ENCODE assay signal across 10 mouse cellular contexts in the genomic region with DNA sequence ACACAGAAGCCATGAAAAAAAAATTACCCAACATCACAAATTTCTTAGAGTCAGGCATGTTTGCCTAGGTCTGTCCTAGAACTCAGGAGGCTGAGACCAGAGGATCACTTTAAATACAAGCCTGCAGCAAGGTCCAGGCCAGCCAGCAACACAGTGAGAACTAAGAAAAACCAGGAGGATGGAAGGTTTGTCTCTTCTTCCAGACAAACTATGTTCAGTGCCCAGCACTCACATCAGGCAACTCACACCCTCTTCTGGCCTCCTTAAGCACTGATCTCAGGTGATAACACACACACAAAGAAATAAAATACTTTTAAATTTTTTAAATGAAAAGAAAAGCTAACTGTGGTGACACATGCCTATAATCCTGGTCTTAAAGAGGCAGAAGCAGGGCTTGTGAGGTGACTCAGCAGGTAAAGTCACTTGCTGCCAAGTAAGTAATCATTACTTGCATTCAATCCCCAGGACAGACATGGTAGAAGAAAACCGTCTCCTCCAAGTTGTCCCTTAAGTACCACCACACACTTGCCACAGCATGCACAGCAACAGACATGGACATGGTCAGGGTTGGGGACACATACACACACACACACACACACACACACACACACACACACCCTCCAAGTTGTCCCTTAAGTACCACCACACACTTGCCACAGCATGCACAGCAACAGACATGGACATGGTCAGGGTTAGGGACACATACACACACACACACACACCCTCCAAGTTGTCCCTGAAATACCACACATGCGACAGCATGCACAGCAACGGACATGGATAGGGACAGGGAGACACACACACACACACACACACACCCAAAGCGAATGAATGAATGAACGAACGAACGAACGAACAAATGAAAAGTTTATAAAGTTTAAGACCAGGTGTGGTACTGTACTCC. TPM values are rescaled to one million over a fixed set of nuclear protein-coding genes. Genes with fewer than 3 reads are reported as not detected.
DNase-seq lines count a peak whose midpoint lies in the region; ATAC-seq and TF ChIP-seq lines count a peak whose summit lies in the region.
"Had no signal": no experiment of that assay in that cellular context is flagged by ENCODE, and none has a peak within 500 bp of the region (broad histone marks: within the 10 kb centered on the region; RNA-seq: fewer than 3 reads in every experiment).

No protein-coding gene starts in this region.

- 0 out of 2 replicates have a peak overlapping the region, but pooled peaks have one; percentile 24 for H3K27ac ChIP-seq in heart, embryonic 13.5 days (replicated peaks)
- no peak overlapping the region for H3K27ac ChIP-seq in heart, adult 2 months
- peak overlapping the region; percentile 16 for H3K27ac ChIP-seq in liver, embryonic 16.5 days (ENCODE audit: low read length)
- H3K27ac ChIP-seq in lung, postnatal 0 days (ENCODE audit: low read length): no peak overlapping the region

- no peaks in the 10 kb centered on the region for H3K36me3 ChIP-seq in heart, embryonic 13.5 days
- H3K36me3 ChIP-seq in heart, adult 2 months (ENCODE audit: control insufficient read depth, insufficient read depth, low read length): no peaks in the 10 kb centered on the region; the same call in 1 of the 2 replicates
- H3K36me3 ChIP-seq in liver, embryonic 16.5 days (ENCODE audit: control insufficient read depth, insufficient read depth): peaks cover 5% of the 10 kb centered on the region; the same call in 1 of the 2 replicates
- 0 out of 2 replicates have a peak, but pooled peaks cover 4% of the 10 kb centered on the region for H3K36me3 ChIP-seq in lung, postnatal 0 days (ENCODE audit: insufficient read depth, low read length)

- no peak overlapping the region for H3K4me2 ChIP-seq in heart, embryonic 13.5 days
- H3K4me2 ChIP-seq in liver, embryonic 16.5 days (ENCODE audit: low read depth, low read length): no peak overlapping the region
- no peak overlapping the region for H3K4me2 ChIP-seq in lung, postnatal 0 days (replicated peaks; ENCODE audit: low read depth, low read length)

- TF ChIP-seq EP300 in heart, adult 2 months (IDR thresholded peaks at IDR 0.05; ENCODE audit: insufficient read depth, low read depth, low read length): no peak
- TF ChIP-seq EP300 in lung, postnatal 0 days (IDR thresholded peaks at IDR 0.05): no peak

- ATAC-seq in heart, embryonic 13.5 days (ENCODE audit: extremely low read depth, insufficient number of reproducible peaks, low FRiP score, low TSS enrichment): no peak
- ATAC-seq in erythroblast, adult 5-6 weeks (replicated peaks; ENCODE audit: low FRiP score, poor library complexity, severe bottlenecking): peak; percentile 97
- ATAC-seq in liver, embryonic 16.5 days (ENCODE audit: low read depth): peak; percentile 65
- ATAC-seq in lung, postnatal 0 days: no peak

- DNase-seq in heart, adult 2 months: no peak
- DNase-seq in 3134 (ENCODE audit: extremely low read depth, insufficient read length, low spot score): peak; percentile 32
- DNase-seq in adrenal gland, postnatal 36 days: no peak
- no peak for DNase-seq in right cerebral cortex, adult 2 months (ENCODE audit: low spot score in 2 of 2)
- no peak for DNase-seq in lung, postnatal 0 days (ENCODE audit: low spot score)
- DNase-seq: cerebellum, adult 8-10 months; kidney, adult 11 months had no signal

- no peak for TF ChIP-seq POLR2A in heart, adult 2 months (IDR thresholded peaks at IDR 0.05; ENCODE audit: insufficient read depth, low read depth, low read length)

- no peaks in the 10 kb centered on the region; the same call in 1 of the 2 replicates for H3K79me2 ChIP-seq in heart, adult 2 months (replicated peaks; ENCODE audit: control insufficient read depth, insufficient read depth, low read length)

- H3K4me3 ChIP-seq in heart, embryonic 13.5 days: no peak overlapping the region
- no peak overlapping the region for H3K4me3 ChIP-seq in heart, adult 2 months
- no peak overlapping the region for H3K4me3 ChIP-seq in liver, embryonic 16.5 days (ENCODE audit: low read depth, low read length)
- H3K4me3 ChIP-seq in lung, postnatal 0 days (ENCODE audit: low read depth, low read length): no peak overlapping the region

- WGBS in heart, embryonic 13.5 days: 89% methylated on average over 8 of the region's 8 CpGs
- WGBS in heart, adult 2 months: 90% methylated on average over 8 of the region's 8 CpGs
- 86% methylated on average over 8 of the region's 8 CpGs for WGBS in liver, embryonic 16.5 days (ENCODE audit: insufficient replicate concordance)
- 93% methylated on average over 8 of the region's 8 CpGs for WGBS in lung, postnatal 0 days

- no peak overlapping the region for H3K9ac ChIP-seq in heart, embryonic 13.5 days
- no peak overlapping the region for H3K9ac ChIP-seq in heart, adult 2 months (ENCODE audit: low read depth, low read length)
- H3K9ac ChIP-seq in liver, embryonic 16.5 days (ENCODE audit: low read depth, low read length): no peak overlapping the region
- H3K9ac ChIP-seq in lung, postnatal 0 days (replicated peaks; ENCODE audit: low read depth): no peak overlapping the region

- peaks cover 16% of the 10 kb centered on the region for H3K4me1 ChIP-seq in heart, embryonic 13.5 days
- H3K4me1 ChIP-seq in heart, adult 2 months (ENCODE audit: control insufficient read depth, insufficient read depth, low read length): peaks cover 3% of the 10 kb centered on the region
- peaks cover 25% of the 10 kb centered on the region for H3K4me1 ChIP-seq in liver, embryonic 16.5 days (ENCODE audit: control insufficient read depth, low read depth, low read length)
- no peaks in the 10 kb centered on the region for H3K4me1 ChIP-seq in lung, postnatal 0 days (ENCODE audit: insufficient read depth, low read depth, low read length)

- intact Hi-C loops in heart, adult 2 months (cut with DNase I): no loop called here

- H3K27me3 ChIP-seq in heart, embryonic 13.5 days (replicated peaks): no peaks in the 10 kb centered on the region
- no peaks in the 10 kb centered on the region for H3K27me3 ChIP-seq in heart, adult 2 months (ENCODE audit: control insufficient read depth, insufficient read depth, low read length)
- H3K27me3 ChIP-seq in liver, embryonic 16.5 days (ENCODE audit: control insufficient read depth, insufficient read depth, low read depth, low read length): no peaks in the 10 kb centered on the region
- no peaks in the 10 kb centered on the region for H3K27me3 ChIP-seq in lung, postnatal 0 days (replicated peaks; ENCODE audit: insufficient read depth, low read length)

- no peak for TF ChIP-seq CTCF in heart, adult 2 months (IDR thresholded peaks at IDR 0.05)
- no peak for TF ChIP-seq CTCF in lung, postnatal 0 days (IDR thresholded peaks at IDR 0.05)

- H3K9me3 ChIP-seq in heart, embryonic 13.5 days: no peaks in the 10 kb centered on the region
- H3K9me3 ChIP-seq in liver, embryonic 16.5 days (replicated peaks; ENCODE audit: control insufficient read depth, low read length): no peaks in the 10 kb centered on the region
- H3K9me3 ChIP-seq in lung, postnatal 0 days (ENCODE audit: low read length): no peaks in the 10 kb centered on the region

RNA-seq across cellular contexts. Expression of gene Memo1, which starts 16.1 kb away (rescaled TPM):
- polyA plus RNA-seq in heart, embryonic 13.5 days (2015; fragmentation: Nextera tagmentation; extraction: Ambion mirVana): 62.5 and 71.5 TPM in 2 replicates
- 10 to 100 TPM; 56.7 to 66.7 TPM for total RNA-seq in heart, adult 2 months (2021)
- polyA plus RNA-seq in heart, adult 2 months (2012; rRNA removed): 70.8 and 77.6 TPM in 2 replicates
- total RNA-seq in erythroblast, adult 5-6 weeks (2015; ENCODE audit: low replicate concordance): 287 and 347 TPM in 2 replicates
- 544 and 662 TPM in 2 replicates for total RNA-seq in erythroblast, adult 5-6 weeks (2017; ENCODE audit: low replicate concordance)
- polyA plus RNA-seq in liver, embryonic 16.5 days (2015; fragmentation: Nextera tagmentation; extraction: Ambion mirVana): 82.5 and 86.5 TPM in 2 replicates
- total RNA-seq in adrenal gland, postnatal 36 days (2021): 100 to 1,000 TPM; 102 to 113 TPM
- 54.2 and 56.3 TPM in 2 replicates for polyA plus RNA-seq in lung, postnatal 0 days (2015; fragmentation: Nextera tagmentation; extraction: Ambion mirVana)

RNA-seq across cellular contexts. Expression of gene Dpy30, which starts 44.5 kb away (rescaled TPM):
- polyA plus RNA-seq in heart, embryonic 13.5 days (2015; fragmentation: Nextera tagmentation; extraction: Ambion mirVana): 177 and 206 TPM in 2 replicates
- total RNA-seq in heart, adult 2 months (2021): 10 to 100 TPM; 39.5 to 47.3 TPM
- 34.6 and 47.3 TPM in 2 replicates for polyA plus RNA-seq in heart, adult 2 months (2012; rRNA removed)
- total RNA-seq in erythroblast, adult 5-6 weeks (2015; ENCODE audit: low replicate concordance): 50.2 and 65.9 TPM in 2 replicates
- total RNA-seq in erythroblast, adult 5-6 weeks (2017; ENCODE audit: low replicate concordance): 34.2 and 52.1 TPM in 2 replicates
- polyA plus RNA-seq in liver, embryonic 16.5 days (2015; fragmentation: Nextera tagmentation; extraction: Ambion mirVana): 91.7 and 107 TPM in 2 replicates
- total RNA-seq in adrenal gland, postnatal 36 days (2021): 10 to 100 TPM; 71.2 to 87.3 TPM
- 149 and 165 TPM in 2 replicates for polyA plus RNA-seq in lung, postnatal 0 days (2015; fragmentation: Nextera tagmentation; extraction: Ambion mirVana)

RNA-seq across cellular contexts. Expression of gene Spast, which starts 59.6 kb away (rescaled TPM):
- polyA plus RNA-seq in heart, embryonic 13.5 days (2015; fragmentation: Nextera tagmentation; extraction: Ambion mirVana): 7.3 and 8.5 TPM in 2 replicates
- 10 to 100 TPM; 29.2 to 33.5 TPM for total RNA-seq in heart, adult 2 months (2021)
- 4.2 and 8.3 TPM in 2 replicates for polyA plus RNA-seq in heart, adult 2 months (2012; rRNA removed)
- 12.5 and 14.4 TPM in 2 replicates for total RNA-seq in erythroblast, adult 5-6 weeks (2015; ENCODE audit: low replicate concordance)
- 18.1 and 21.4 TPM in 2 replicates for total RNA-seq in erythroblast, adult 5-6 weeks (2017; ENCODE audit: low replicate concordance)
- polyA plus RNA-seq in liver, embryonic 16.5 days (2015; fragmentation: Nextera tagmentation; extraction: Ambion mirVana): 4.2 and 4.3 TPM in 2 replicates
- total RNA-seq in adrenal gland, postnatal 36 days (2021): 10 to 100 TPM; 32.2 to 32.8 TPM
- polyA plus RNA-seq in lung, postnatal 0 days (2015; fragmentation: Nextera tagmentation; extraction: Ambion mirVana): 10.1 and 12.7 TPM in 2 replicates

Comparison
In these comparisons a context has a peak if more than half of its experiments do, and no peak if none do; other contexts are left out.
1. H3K27ac ChIP-seq: peak in heart, embryonic 13.5 days (single experiment) and liver, embryonic 16.5 days (single experiment); none in heart, adult 2 months (single experiment) and lung, postnatal 0 days (single experiment).
2. ATAC-seq: peak in erythroblast, adult 5-6 weeks (single experiment) and liver, embryonic 16.5 days (single experiment); none in heart, embryonic 13.5 days (single experiment) and lung, postnatal 0 days (single experiment).